Mouse (Mus musculus) B cell, adult 62 days (primary cell): Measurements from ENCODE around the gene Gja8. TPM values are rescaled to one million over a fixed set of nuclear protein-coding genes. Genes with fewer than 3 reads are reported as not detected.

ENCODE experiments used
- total RNA-seq: library from RNA; stranded (reverse); gene quantifications from 4 replicates; pipeline ENCODE4 v1.2.4, GENCODE M21; 2023

Gene Gja8
- total RNA-seq, result not detected in 4 replicates

DNA sequence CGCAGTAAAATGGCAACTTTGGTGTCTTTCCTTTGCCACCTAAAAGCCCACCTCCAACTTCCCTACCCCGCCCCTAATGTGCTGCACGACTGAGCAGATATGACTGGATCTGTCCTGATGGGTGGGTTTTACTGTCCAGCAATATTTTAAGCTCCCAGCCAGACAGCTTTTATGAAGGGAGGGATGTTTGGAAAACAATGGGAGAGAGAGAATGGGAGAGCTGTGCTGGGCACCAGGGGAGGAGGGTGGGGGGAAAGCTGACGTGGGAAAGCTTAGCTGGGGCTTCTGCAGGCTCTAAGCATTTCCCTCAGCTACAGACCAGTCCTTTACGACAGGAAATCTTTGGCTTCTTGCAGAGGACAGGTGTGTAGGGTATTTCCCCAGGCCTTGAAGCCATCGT is at the start of gene Gja8:
Gene Gja8, minus strand, starts transcription at position 101 of the 400 bp plus-strand sequence.

DNA sequence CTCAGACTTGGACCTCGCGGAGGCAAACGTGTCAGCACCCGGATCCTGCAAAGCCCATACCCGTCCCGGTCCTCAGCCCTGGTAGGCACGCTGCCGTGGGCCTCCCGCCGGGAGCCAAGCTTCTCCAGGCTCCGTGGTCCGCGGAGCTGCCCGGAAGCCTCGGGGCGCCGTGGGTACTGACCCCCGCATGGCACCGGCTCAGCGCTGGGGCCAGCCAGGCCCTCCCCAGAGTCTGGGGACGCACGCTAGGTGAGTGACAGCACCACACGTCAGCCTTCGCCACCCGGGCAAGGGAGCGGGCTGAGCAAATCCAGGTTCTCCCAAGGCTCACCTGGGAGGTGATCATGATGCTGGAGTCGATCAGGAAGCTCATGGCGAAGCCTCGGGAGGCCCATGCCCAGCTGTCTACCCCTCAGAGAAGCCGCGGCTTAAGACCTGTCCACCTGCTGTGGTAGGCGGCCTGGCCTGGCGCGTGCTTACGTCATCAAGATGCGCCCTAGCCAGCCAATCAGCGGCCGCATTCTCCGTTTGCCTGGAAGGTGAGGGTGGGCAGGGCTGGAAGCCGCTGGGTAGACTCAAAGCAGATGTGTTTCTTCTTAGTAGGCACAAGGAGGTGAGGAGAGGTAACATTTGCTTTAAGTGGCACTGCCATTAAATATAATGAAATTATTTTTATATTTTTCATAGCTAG is 20.8 kb downstream of the Gja8 start, which contains the start of gene Gpr89:
Gene Gpr89, minus strand, starts transcription at position 496 of the 691 bp plus-strand sequence.

DNA sequence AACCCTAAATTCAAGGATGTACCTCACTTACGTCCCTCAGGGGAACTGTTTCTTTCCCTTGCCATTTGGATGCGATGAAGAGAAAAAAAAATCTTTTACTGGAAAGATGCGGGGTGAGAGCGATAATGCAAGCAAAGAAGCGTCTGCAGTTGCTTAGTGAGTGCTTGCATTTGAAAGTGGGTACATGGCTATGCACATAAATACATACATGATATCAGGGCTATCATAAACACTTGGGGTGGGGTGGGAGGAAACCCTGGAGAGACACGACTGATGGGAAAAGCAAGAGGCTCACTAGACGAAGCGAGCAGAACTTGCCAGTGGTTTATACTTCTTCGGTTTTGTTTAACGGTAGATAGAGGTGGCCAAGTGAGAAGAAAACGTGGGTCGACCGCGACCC is 21.4 kb downstream of the Gja8 start, which contains the start of gene Gja5:
Gene Gja5, plus strand, starts transcription at position 301 of the 400 bp plus-strand sequence.

Other genes with a start within 250 kb of the Gja8 start
- 36.6 to 48.0 TPM (median 39.6 TPM) in 4 replicates for gene Pias3, start 229.6 kb downstream of the Gja8 start, total RNA-seq
- gene Nudt17, start 217.5 kb downstream of the Gja8 start, total RNA-seq, result 0.46 to 0.54 TPM (median 0.53 TPM) in 3 of 4 replicates, not detected in the other
- 47.6 to 55.2 TPM (median 53.7 TPM) in 4 replicates for gene Polr3c, start 198.4 kb downstream of the Gja8 start, total RNA-seq
- 49.3 to 55.1 TPM (median 52.3 TPM) in 4 replicates for gene Rnf115, start 198.4 kb downstream of the Gja8 start, total RNA-seq
- gene Pdzk1, start 96.7 kb downstream of the Gja8 start, total RNA-seq, result 0.23 TPM in 1 of 4 replicates, not detected in the others
- gene Cd160, start 96.7 kb downstream of the Gja8 start, total RNA-seq, result 0.85 to 2.0 TPM (median 0.95 TPM) in 4 replicates
- gene Gja5, start 21.3 kb downstream of the Gja8 start, total RNA-seq, result not detected in 4 replicates
- gene Gpr89, start 20.7 kb downstream of the Gja8 start, total RNA-seq, result 14.5 to 18.9 TPM (median 17.4 TPM) in 4 replicates
- gene Acp6, start 232.8 kb upstream of the Gja8 start, total RNA-seq, result 36.3 to 44.2 TPM (median 39.6 TPM) in 4 replicates